Mouse (Mus musculus) spleen, adult 2 months (tissue): Measurements from ENCODE around the gene Lrguk. TPM values are rescaled to one million over a fixed set of nuclear protein-coding genes. Genes with fewer than 3 reads are reported as not detected.

ENCODE experiments used
- DNase-seq, 2 experiments: peaks; one replicate each; pipeline versions ENCODE4 v3.0.0 to v3.0.0-alpha.2; 2012 to 2021; ENCODE audit warnings: low spot score in 2 of 2, low read depth in 1 of 2
- H3K27ac ChIP-seq: fragments of 200-500 bp; 2 replicates; pipeline ENCODE4 v1.5.1; 2012; ENCODE audit warnings: low read length, inconsistent platforms; ENCODE audit not compliant: insufficient read depth
- H3K27me3 ChIP-seq: fragments of 200-500 bp; 2 replicates; pipeline ENCODE4 v1.6.1; 2012; ENCODE audit warnings: mild to moderate bottlenecking, moderate library complexity, low read length, inconsistent platforms; ENCODE audit not compliant: control insufficient read depth, insufficient read depth
- H3K36me3 ChIP-seq: fragments of 200-500 bp; 2 replicates; pipeline ENCODE4 v1.6.1; 2012; ENCODE audit warnings: mild to moderate bottlenecking, low read length, inconsistent platforms; ENCODE audit not compliant: control insufficient read depth, insufficient read depth
- H3K4me1 ChIP-seq: fragments of 200-500 bp; 2 replicates; pipeline ENCODE4 v1.6.1; 2011; ENCODE audit warnings: inconsistent platforms; ENCODE audit not compliant: control insufficient read depth, insufficient read depth, insufficient read length
- H3K4me3 ChIP-seq: fragments of 200-500 bp; 2 replicates; pipeline ENCODE4 v1.5.1; 2011; ENCODE audit warnings: mild to moderate bottlenecking, inconsistent platforms; ENCODE audit not compliant: insufficient read depth, insufficient read length; ENCODE audit errors: extremely low read depth
- CTCF ChIP-seq: fragments of 200-500 bp; IDR thresholded peaks from 2 replicates; pipeline ENCODE4 v1.5.1; 2011; ENCODE audit warnings: mild to moderate bottlenecking, inconsistent platforms; ENCODE audit not compliant: insufficient read depth, insufficient read length, insufficient replicate concordance; ENCODE audit errors: extremely low read depth
- POLR2A ChIP-seq: fragments of 200-500 bp; IDR thresholded peaks from 2 replicates; pipeline ENCODE4 v1.6.1; 2011; ENCODE audit warnings: low read depth, low read length, inconsistent platforms
- WGBS: fragments of 180-500 bp; shearing (Covaris S2); methylation state at CpG from one replicate; pipeline ENCODE4 v1.1.7; 2018; 5-methylcytosine and 5-hydroxymethylcytosine counted together
- polyA plus RNA-seq: library from polyadenylated mRNA; depleted of rRNA; stranded (reverse); fragments of >200 nt; gene quantifications from 2 replicates; pipeline ENCODE4 v1.2.3, GENCODE M21; 2012

The Lrguk gene
- polyA plus RNA-seq, 1 experiment, result 0.01 TPM

DNA sequence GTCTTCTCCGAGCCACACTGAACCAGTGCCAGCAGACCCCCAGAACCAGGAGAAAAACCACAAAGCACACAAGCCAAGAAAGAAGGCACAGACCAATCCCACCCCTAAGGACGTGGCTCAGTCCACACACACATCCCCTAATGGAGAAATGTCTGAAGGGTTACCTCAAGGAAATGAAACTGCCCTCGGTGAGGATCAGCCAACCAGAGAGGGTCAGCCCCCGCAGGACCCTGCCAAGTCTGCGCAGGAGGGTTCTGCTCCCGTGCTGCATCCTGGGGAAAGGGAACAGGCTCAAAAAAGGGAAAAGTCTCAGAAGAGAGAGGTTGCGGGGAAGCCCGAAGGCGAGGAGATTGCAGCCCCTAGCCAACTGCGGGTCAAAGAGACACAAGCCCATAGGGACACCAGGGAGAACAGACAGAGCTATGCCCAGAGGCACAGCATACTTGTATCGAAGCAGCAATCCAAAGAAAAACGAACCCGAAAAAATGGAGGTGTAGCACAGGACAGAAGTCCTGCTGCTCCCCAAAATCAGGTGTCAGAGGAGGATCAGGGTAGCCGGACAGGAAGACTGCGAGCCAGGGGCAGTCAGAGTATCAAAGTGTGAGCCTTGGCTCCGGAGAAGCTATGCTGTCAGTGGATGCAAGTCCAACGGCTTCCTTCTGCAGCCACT is 74.1 kb downstream of the Lrguk start:
- WGBS, result 85% methylated on average over 17 of the region's 17 CpGs
- H3K4me3 ChIP-seq, result no peak overlapping the region
- DNase-seq, result no peak
- no peaks in the 10 kb centered on the region for H3K4me1 ChIP-seq
- H3K36me3 ChIP-seq, result no peaks in the 10 kb centered on the region
- no peaks in the 10 kb centered on the region for H3K27me3 ChIP-seq
- no peak for TF ChIP-seq POLR2A
- no peak for TF ChIP-seq CTCF
- H3K27ac ChIP-seq, result no peak overlapping the region

- 91% methylated on average over 10 of the region's 10 CpGs for WGBS
- Histone ChIP-seq H3K27me3 (no peaks in the 10 kb centered on the region), H3K4me3 (no peak overlapping the region), H3K4me1 (no peaks in the 10 kb centered on the region), H3K36me3 (no peaks in the 10 kb centered on the region), H3K27ac (no peak overlapping the region)
- TF ChIP-seq CTCF (no peak), POLR2A (no peak)
- no peak for DNase-seq
These were observed 81.3 kb downstream of the Lrguk start for GRCm38 (mm10) chr6:34110571-34110970.

DNA sequence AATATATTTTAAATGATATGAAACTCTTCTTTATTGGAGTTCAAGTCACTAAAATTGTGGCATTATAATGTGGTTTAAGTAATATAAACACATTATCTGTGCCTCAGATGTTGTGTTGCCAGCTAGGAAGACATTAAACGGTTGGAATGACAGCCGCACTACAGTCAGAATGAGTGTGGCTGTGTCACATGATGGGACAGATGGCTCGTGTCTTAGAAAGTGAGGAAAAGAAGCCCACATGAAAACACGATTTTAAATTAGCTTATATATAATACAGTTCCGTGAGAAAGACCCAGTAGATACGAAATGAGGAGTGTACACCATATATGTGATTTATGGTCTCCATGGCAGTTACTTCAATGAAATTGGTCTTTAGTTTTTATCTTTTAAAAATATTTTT is 82.2 kb downstream of the Lrguk start:
- no peaks in the 10 kb centered on the region for H3K27me3 ChIP-seq
- no peak for TF ChIP-seq CTCF
- no peak for TF ChIP-seq POLR2A
- no peaks in the 10 kb centered on the region for H3K36me3 ChIP-seq
- no peak overlapping the region for H3K4me3 ChIP-seq
- no peaks in the 10 kb centered on the region for H3K4me1 ChIP-seq
- no peak overlapping the region for H3K27ac ChIP-seq
- 86% methylated on average over 6 of the region's 6 CpGs for WGBS
- DNase-seq, result no peak

DNA sequence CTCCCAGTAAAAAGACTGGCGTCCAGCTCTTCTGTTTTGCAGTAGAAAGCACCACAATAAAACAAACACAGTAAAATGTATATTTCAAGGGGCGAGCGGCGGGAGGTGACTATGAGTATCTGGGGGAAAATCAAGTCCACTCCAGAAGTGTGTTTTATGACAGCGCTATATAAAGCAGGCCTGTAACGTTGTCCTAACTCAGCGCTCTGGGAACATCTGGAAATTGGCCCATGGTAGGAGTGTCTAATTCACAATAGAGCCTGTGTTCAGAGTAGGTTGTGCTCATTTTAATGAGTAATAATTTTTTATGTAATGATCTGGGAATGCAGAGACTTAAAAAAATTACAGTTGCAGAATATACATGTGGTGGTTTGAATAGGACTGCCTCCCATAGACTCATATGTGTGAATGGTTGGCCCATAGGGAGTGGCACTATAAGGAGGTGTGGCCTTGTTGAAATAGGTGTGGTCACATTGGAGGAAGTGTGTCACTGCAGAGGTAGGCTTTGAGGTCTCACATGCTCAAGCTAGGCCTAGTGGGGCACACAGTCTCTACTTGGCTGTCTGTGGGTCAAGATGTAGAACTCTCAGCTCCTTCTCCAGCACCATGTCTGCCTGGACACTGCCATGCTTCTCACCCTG is 87.7 kb downstream of the Lrguk start:
- DNase-seq, result no peak
- WGBS, result 94% methylated on average over 7 of the region's 7 CpGs
- Histone ChIP-seq H3K27me3 (no peaks in the 10 kb centered on the region), H3K27ac (no peak overlapping the region), H3K4me1 (no peaks in the 10 kb centered on the region), H3K4me3 (no peak overlapping the region), H3K36me3 (no peaks in the 10 kb centered on the region)
- TF ChIP-seq POLR2A, result no peak
- no peak for TF ChIP-seq CTCF

GRCm38 (mm10) chr6:34124401-34124800 is 95.2 kb downstream of the Lrguk start:
- DNase-seq, result no peak
- no peaks in the 10 kb centered on the region for H3K4me1 ChIP-seq
- H3K36me3 ChIP-seq, result no peaks in the 10 kb centered on the region
- no peak overlapping the region for H3K27ac ChIP-seq
- H3K4me3 ChIP-seq, result no peak overlapping the region
- WGBS, result 63% methylated on average over 2 of the region's 2 CpGs
- TF ChIP-seq POLR2A (no peak), CTCF (no peak)
- H3K27me3 ChIP-seq, result no peaks in the 10 kb centered on the region

DNA sequence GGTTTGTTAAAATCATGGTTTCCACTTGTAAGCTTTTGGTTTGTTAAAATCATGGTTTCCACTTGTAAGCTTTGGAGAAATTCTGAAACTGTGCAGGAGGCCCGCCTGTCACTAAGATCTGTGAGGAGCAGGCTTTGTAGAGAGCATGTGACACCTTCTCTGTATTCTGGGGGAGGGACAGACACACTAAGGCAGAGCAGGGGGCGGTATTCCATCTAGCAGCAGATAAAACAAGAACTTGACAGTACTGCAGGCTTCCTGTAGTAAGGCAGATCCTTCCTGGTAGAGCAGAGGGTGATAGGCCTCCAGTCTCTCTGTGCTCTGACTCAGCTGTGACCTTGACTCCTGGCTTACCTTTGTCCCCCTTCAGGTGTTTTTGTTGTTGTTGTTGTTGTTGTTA is 100.0 kb downstream of the Lrguk start:
- no peaks in the 10 kb centered on the region for H3K4me1 ChIP-seq
- no peak overlapping the region for H3K4me3 ChIP-seq
- no peaks in the 10 kb centered on the region for H3K36me3 ChIP-seq
- TF ChIP-seq POLR2A (no peak), CTCF (no peak)
- no peaks in the 10 kb centered on the region for H3K27me3 ChIP-seq
- WGBS, result 31% methylated on average over 2 of the region's 2 CpGs
- H3K27ac ChIP-seq, result no peak overlapping the region
- DNase-seq, result no peak

DNA sequence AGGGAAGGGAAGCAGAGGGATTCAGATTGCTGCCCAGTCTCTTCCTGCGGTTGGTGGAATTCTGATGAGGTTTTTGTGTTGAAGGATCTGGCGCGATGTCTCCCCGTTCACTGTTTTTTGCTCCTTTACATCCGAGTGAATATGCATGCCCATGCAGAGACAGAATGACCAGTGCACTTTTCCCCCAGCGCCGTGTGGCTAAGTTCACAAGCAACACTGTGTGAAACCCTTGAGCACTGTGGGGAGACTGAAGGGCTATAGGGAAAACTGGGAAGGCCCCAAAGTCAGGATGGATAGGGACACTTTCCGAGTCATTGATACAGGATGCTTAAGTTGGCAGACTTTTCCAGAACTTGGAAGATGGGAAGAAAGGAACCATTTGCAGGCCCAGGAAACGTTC is 103.1 kb downstream of the Lrguk start:
- Histone ChIP-seq H3K36me3 (no peaks in the 10 kb centered on the region), H3K4me3 (no peak overlapping the region), H3K27ac (no peak overlapping the region), H3K4me1 (no peaks in the 10 kb centered on the region), H3K27me3 (no peaks in the 10 kb centered on the region)
- TF ChIP-seq POLR2A (no peak), CTCF (no peak)
- WGBS, result 94% methylated on average over 9 of the region's 9 CpGs
- no peak for DNase-seq
